Mouse (Mus musculus) naive thymus-derived CD4-positive, alpha-beta T cell, adult 2 months (primary cell): ENCODE measurements around the gene Fth1.
"Not testable (repeated sequence)": the region's sequence is repeated elsewhere in the genome, so short reads cannot be mapped to it uniquely, and the experiment has no call there.

Experiments
- DNase-seq: peaks from one replicate; pipeline ENCODE4 v3.0.0-alpha.2; 2011; ENCODE audit warnings: low read depth

Gene Fth1

DNA sequence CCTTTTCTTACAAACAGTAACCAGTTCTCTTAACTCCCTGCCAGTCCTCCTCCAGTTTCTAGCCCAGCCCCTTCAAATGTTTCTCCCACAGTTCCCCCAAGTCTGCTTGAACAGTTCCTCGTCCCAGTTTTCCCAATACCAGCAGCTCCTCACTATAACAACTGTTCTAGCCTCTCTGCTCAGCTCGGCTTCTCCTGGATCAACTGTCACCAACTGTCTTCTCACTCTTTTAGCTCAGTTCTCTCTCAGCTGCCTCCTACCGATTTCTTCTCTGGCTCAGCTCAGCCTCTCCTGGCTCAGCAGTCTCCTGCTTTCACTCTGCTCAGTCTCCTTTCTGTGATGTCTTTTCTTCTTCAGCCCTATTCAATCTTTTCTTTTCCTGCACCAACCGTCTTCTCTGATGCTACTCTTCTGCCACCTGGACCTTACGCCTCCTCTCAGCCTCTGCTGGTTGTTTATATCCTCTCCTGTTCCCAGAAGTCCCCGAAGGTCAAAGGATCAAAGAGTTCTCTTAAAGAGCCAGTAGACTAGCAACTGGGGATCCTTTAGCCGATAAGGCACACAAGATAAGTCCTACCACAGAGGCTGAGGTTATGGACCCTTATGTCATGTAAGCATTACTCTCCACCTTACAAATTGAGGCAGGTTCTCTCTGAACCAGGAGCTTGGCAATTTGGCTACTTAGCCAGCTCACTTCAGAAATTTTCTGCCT, 16.0 kb upstream of the Fth1 start:
- no peak for DNase-seq

DNA sequence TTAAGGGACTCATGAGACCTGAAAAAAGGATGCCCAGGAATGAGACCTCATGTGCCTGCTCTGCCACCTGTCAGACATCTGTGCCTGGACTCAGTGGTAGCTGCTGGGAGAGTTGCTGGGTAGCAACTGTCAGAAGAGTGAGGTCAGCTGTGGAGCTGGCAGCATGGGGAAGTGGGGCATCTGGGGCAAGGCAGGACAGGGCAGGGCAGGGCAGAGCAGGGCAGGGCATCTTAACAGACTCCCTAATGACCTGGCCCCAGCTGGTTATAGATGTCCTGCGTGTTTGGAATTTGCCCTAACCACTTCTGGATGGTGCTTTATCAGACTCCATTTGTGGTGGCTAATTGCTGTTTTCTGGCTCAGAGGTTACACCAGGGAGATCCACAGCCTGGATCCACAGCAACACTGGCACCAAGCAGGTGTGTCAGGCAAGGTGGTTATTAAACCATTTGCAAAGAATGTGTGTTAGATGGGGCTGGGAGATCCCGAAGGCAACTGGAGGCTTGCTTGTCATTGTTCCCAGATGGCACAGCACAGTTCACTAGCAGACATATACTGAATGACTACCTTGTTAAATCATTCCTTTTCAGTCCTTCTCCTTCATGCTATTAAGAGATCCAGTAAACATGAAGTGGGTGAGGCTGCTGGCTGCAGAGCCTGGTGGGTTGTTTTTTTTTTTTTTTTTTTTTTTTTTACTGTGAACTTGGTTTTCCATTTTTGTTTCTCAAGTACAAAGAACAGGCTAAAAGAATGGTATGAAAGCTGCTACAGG, 14.1 kb upstream of the Fth1 start:
- no peak for DNase-seq

DNA sequence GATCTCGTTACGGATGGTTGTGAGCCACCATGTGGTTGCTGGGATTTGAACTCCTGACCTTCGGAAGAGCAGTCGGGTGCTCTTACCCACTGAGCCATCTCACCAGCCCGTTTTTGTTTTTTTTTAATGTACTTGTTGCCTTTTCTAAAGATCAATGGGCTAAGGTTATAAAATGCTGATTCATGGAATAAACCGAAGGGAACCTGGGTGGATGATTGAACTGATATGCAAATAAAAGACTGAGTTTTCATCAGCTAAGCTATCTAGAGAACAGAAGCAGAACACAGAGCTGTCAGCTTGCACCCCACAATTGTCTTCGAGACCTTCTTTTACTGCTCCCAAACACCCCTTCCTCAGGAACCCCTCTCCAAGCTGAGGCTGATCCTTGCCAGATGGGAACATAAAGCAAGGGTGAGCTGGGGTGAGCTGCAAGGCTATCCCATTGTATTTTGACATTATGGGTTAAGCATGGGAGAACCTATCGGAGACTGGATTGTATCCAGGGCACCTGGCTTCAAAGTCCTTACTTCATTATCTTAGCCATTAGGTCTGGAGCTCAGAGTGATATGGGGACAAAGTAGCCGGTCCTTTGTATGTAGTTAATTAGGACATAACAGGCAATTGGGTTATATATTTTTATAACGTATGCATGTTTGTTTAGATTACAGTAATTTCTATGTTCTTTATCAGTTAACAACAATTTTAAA, 12.2 kb upstream of the Fth1 start:
- DNase-seq, result no peak

DNA sequence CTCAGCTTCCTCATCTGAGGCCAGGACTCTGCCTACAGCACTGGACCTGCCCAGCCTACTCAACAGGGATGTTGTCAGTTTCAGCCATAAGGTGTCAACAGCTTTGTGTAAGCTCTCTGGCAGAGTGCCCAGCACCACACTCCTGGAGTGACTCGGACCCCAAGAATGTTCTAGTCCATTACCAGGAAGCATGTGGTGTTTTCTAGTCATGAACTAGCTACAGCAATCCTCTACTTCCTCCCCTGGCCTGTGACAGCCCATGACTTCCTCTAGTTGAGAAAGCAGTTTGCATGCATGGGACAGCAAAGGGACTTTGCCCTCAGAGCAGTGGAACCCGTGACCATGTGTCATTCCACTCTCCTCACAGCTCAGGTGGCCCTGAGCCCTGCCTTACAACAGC, 5.5 kb upstream of the Fth1 start:
- not testable (repeated sequence) for DNase-seq

DNA sequence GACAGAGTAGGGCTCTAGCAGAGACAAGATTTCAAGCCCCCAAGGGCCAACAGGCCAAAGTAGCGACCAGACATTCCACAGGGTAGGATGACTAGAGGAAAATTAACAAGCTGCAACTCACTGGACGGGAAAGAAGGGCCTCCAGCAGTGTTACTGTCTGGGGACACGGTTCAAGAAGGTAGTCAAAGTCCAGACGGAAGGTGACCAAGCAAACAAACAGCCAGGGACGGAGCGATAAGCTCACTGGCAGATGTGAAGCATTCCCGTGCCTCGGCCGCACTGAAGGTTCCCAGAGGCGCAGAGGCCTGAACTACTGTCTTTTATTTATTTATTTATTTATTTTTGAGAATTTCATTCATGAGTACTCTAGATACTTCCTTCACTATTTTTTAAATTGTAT, 3.3 kb upstream of the Fth1 start:
- DNase-seq, result no peak

DNA sequence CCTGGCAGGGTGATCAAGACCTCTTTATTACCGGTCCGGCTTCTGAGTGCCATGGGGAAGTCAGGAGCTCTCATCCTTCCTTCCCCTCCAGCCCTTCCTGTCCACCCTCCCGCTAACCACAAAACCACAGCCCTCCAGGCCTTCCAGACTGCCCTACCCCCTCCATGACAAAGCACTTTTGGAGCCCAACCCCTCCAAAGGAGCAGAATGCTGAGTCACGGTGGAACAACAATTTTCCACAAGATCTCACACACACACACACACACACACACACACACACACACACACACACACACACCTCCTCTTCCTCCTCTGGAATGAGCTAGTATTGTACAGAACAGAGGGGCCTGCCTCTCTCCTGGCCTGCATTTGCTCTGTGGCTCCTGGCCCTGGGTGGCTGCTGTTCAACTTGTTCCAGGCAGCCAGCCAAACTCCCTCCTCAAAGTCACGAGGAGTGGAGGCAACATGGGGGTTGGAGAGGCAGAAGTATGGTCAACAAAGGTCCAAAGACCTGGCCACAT, 1.9 kb upstream of the Fth1 start:
- no peak for DNase-seq

DNA sequence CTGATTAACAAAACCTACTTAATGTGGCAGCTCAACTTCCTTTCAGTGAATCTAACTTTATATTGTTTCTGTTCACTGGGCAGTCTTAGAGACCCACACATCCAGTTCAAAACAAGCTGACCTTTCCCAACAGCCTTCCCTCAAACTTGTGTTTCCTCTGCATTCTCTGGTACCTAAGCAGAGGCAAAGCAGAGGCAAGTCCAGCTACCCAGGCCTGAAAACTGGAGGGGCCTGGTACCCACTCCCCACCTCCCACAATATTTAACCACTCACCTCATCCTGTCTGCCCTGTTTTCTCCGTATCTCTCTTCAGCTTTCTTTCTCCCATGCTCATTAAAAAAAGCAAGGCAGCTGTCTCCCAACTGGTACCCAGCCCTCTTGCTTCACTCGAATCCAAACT, 1.2 kb upstream of the Fth1 start:
- DNase-seq, result no peak

DNA sequence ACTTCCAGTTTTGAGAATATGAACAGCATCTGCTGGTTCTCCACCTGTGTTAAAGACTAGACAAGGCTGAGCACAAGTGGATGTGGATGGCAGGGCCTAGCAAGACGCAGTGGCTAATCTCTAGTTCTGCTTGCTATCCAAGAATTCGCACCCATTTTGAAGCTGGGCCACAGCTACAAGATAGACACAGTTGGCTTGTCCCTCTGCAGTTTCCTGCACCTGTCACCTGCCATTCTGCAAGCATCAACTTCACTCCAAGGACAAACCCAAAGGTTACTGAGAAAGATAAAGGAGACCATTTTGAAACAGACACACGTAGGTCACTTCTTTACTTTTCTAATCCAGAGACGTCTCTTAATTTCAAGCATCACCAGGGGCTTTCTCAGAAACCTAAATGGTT, 1.2 kb downstream of the Fth1 start:
- no peak for DNase-seq

DNA sequence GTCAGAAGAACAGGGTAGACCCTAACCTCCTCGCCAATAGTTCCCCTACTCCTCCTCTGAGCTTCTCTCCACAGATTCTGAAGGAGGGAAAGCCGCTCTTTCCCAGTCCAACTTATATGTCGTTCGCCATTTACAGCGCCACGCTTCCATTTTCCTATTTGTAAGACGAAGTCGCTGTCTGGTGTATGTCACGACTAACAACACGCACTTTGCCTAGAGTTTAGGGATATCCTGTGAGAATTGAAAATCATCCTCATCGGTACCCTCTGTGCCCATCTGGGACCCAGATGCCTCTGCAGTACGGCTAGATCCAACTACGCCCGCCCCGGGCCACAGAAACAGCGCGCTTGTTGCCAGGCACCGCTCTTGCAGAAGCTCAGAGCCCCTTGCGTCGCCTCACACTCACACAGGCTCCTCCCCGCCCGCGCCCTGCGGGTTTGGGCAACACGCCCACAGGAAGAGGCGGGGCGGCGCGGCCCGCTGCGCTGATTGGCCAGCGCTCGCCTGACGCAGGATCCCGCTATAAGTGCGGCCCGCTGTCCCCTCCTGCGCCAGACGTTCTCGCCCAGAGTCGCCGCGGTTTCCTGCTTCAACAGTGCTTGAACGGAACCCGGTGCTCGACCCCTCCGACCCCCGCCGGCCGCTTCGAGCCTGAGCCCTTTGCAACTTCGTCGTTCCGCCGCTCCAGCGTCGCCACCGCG, 1.9 kb downstream of the Fth1 start:
- peak; percentile 99 for DNase-seq

DNA sequence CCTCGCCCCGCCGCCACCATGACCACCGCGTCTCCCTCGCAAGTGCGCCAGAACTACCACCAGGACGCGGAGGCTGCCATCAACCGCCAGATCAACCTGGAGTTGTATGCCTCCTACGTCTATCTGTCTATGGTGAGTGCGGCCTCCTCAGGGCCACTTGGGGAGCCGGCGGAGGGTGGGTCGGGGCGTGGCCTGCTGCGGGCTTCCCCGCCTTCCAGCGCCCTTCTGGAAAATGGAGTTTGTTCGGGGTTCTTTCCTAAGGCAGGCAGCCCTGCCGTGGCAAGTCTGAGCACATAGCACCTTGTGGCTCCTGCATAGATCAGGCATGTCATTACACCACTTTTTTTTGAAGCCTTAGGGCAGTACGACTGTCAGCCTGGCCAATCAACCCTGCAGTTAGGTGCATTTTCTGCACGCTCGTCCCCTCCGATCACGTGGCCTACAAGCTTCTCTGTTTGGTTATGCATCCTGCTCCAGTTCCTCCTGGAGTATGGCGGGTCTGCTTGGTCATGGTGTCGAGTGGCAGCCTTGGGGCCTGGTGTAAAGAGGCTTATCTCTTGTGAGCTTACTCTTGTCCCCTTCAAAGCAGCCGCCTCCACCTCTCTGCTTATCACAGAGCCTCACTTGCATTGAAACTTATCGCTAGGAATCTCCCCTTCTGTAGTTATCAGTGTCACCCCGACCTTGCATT, 2.6 kb downstream of the Fth1 start:
- DNase-seq, result no peak

DNA sequence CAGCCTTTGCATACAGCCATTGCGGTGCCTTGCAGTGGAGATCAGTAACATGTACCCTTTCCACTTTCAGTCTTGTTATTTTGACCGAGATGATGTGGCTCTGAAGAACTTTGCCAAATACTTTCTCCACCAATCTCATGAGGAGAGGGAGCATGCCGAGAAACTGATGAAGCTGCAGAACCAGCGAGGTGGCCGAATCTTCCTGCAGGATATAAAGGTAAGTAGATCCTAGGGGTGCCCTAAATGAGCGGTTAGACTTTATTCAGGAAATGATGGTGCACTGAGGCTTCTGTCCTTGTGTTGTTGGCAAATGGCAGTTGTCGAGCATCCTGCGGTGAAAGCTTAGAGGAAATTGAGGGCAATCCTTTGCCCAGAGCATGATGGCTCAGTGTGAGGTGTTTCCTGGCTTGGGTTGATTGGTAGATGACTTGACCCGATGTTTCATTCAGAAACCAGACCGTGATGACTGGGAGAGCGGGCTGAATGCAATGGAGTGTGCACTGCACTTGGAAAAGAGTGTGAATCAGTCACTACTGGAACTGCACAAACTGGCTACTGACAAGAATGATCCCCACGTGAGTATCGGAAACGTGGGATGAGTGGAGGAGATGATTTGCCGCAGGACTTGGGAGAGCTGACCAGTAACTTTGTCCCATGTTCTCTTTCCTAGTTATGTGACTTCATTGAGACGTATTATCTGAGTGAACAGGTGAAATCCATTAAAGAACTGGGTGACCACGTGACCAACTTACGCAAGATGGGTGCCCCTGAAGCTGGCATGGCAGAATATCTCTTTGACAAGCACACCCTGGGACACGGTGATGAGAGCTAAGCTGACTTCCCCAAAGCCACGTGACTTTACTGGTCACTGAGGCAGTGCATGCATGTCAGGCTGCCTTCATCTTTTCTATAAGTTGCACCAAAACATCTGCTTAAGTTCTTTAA, 4.0 kb downstream of the Fth1 start:
- peak; percentile 64 for DNase-seq

DNA sequence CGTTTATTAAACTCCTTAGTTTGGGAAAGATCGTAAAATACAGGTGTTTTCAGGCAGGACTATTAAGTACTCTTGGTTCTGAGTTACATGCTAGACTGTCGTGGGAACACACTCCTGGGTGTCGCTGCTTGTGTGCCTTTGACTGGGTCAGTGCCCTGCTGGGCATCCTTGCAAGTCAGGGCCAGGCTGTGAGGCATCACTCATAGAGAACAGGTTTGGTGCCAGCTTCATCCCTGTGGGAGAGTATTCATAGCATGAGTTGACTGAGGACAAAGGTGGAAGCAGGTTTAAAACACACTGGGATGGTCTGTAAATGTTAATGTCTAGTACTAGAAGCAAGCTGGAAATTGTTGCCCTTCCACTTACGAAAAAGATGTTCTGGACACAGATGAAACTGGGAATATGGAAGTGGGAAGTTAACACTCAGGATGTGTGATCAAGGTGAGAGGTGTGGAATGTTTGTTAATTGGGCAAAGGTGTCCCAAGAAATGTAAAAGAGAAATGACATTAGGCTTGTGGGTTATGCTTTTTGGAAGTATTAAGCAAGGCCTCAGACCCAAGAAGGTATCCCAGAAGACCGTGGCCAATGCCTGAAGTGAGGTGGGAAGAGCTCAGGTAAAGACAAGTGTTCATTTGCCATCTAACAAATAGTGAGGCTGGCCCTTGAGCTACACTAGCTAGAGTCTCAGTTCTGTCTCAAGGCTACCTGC, 4.9 kb downstream of the Fth1 start:
- peak; percentile 32 for DNase-seq

DNA sequence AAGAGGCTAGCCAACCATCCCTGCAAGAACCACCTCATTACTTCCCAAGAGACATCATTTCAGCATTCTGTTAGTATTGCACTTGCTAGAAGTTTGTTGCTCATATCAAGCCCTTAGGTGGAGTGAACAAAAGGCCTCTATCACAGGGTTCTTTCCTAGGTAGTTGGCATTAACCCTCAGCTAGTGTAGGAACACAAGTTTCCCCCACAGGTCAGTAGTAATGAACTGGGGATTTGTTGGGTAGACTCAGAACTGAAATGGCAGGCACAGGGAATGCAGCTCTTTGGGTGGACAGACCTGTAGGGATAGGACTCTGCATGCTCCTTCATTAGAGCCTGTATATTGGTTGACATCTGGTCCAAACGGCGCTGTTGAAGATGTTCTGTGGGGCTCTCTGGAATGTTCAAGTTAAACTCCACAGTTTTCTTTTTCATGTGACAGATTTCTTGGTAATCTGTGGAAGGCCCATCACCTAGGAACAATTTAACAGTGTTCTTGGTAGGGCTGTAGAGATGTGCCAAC, 5.6 kb downstream of the Fth1 start:
- DNase-seq, result no peak

DNA sequence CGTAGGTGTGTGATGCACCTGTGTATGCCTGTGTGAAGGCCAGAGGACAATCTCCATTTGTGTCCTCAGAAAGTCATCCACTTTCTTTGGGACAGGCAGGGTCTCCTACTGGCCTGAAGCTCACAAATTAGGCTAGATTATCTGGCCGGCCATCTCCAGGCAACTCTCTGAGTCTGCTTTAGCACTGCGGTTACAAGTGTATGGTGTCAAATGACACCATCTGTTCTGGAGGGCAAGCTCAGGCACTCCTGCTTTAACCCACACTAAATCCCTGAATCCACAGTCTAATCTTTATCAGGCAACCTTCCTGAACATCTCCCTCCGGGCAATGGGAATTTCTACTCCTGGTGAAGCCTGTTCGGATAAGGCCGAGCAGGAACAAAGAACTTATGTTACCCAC, 6.8 kb downstream of the Fth1 start:
- no peak for DNase-seq

DNA sequence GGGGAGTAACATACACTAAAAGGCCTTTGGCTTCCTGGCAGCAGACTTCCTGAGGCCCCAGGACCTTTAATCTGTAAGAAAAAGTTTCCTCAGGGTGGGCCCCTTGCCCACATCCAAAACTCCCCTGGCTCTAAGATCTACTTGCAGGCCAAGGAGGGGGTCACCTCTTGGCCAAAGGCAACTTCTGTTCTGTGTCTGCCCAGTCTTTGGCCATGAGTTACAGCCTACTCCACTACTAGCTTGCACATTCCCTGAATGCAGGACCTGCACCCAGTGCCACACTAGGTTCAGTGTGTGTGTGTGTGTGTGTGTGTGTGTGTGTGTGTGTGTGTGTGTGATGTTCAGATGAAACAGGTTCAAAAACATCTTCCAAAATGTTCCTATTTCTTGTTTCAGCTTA, 7.2 kb downstream of the Fth1 start:
- DNase-seq, result no peak

DNA sequence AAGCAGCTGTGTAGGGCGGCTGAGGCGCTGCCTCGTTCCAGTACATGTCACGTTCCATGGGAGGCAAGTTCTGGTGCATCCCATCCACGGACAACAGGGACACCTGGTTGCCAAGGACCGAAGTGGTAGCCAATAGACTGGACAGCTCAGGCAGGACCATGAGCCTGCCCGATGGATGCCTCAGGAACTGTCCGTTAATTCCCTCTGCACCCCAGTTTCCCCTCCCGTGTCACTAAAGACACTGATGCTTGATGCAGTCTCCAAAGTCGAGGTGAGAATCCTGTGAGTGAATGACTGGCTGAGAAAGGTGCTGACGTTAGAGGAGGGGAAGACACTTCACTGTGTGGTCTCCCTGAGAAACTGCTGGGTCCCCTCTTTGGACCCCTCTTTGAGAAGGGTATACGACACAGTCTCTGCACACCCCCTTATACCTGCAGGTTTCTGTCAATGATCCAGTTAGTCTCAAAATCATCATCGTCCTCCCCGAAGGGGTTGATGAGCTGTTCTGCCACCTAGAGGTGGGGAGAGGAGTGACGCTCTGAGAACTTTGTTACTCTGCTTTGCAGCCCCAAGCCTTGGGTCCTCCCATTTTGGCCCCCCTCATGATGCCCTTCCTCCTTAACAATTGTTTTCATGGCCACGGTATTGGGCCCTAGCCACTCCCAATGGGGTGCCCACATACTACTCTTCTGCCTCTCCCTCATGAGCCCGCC, 8.9 kb downstream of the Fth1 start:
- DNase-seq, result peak; percentile 71

DNA sequence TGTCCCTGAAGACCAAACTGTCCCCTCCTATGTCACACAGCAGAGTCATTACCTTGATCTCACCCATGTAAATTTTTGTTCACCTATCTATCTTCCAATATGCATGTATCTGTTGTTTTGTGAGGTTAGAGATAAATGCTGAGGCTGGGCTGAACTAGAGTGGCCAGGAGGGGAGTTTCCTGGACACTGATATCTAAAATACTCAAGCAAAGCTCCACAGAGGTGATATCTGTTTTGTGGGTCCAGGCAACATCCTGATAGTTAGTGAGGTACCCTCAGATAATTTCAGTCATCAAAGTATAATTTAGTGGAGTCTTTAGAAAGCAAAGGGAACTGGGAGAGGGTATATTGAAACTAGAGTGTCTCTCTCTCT, 9.5 kb downstream of the Fth1 start:
- no peak for DNase-seq

DNA sequence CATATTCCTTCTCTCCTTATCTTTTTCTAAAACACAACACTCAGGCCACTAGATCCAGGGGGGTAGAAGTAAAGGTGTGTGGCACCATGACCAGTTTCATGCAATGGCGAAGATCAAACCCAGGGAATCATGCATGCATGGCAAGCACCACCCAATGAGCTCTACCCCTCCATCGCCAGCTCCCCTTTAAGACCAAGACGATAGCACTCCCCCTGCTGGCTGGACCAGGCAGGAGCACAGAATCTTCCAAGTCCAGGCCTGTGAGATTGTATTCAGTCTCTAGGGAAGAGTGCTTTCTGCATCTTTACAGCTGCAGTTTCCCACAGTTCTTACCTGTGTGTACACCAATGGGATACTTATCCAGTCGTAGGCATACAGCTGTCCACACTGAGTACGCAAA, 10.9 kb downstream of the Fth1 start:
- peak; percentile 88 for DNase-seq
